13 mouse cellular contexts compared by ENCODE assay signal in genomic region chr9:103326449-103326848, GRCm38 (mm10). TPM values are rescaled to one million over a fixed set of nuclear protein-coding genes. Genes with fewer than 3 reads are reported as not detected.
A peak's percentile ranks its signal among the peaks of the same experiment; 100 is the strongest.
DNase-seq lines count a peak whose midpoint lies in the region; ATAC-seq and TF ChIP-seq lines count a peak whose summit lies in the region.
"Had no signal": no experiment of that assay in that cellular context is flagged by ENCODE, and none has a peak within 500 bp of the region (broad histone marks: within the 10 kb centered on the region; RNA-seq: fewer than 3 reads in every experiment).

No protein-coding gene starts in this region.

- H3K4me3 ChIP-seq in heart, embryonic 16.5 days (ENCODE audit: low read length) = no peak overlapping the region
- no peak overlapping the region for H3K4me3 ChIP-seq in MEL (ENCODE audit: control insufficient read depth in 1 of 2, insufficient read depth in 1 of 2, low read depth in 2 of 2, low read length in 2 of 2)
- peak overlapping the region in 1 of 2 experiments; percentile 3; a peak in 1 of 4 replicates for H3K4me3 ChIP-seq in liver, embryonic 14.5 days (ENCODE audit: insufficient read depth in 1 of 2, low read depth in 2 of 2, low read length in 2 of 2)
- no peak overlapping the region for H3K4me3 ChIP-seq in hindbrain, embryonic 11.5 days (ENCODE audit: low read depth, low read length)

- DNase-seq in heart, postnatal 25 days (ENCODE audit: low spot score) = no peak
- peak; percentile 94 for DNase-seq in MEL (ENCODE audit: low read depth, low spot score)
- peak; percentile 84 for DNase-seq in c-Kit-positive CD71-positive TER-119-positive erythroid progenitor cells, embryonic 14.5 days (ENCODE audit: low spot score)
- DNase-seq in liver, embryonic 14.5 days (ENCODE audit: low read depth in 3 of 3, low spot score in 3 of 3) = peak; percentile 73 to 79 (median 77)
- DNase-seq in left cerebral cortex, adult 8-10 months (ENCODE audit: low spot score in 2 of 2) = no peak
- no peak for DNase-seq in adrenal gland, postnatal 10 days
- DNase-seq in hindbrain, embryonic 11.5 days (ENCODE audit: low spot score) = no peak
- DNase-seq: cerebellum, adult 8-10 months; kidney, adult 9 months had no signal

- no peak overlapping the region for H3K9ac ChIP-seq in heart, embryonic 16.5 days (ENCODE audit: low read length)
- no peak overlapping the region for H3K9ac ChIP-seq in MEL (ENCODE audit: control insufficient read depth, low read depth, low read length, poor library complexity, severe bottlenecking)
- H3K9ac ChIP-seq in liver, embryonic 14.5 days (replicated peaks) = peak overlapping the region; percentile 37
- H3K9ac ChIP-seq in hindbrain, embryonic 11.5 days (ENCODE audit: low read depth, low read length) = no peak overlapping the region

- H3K27ac ChIP-seq in heart, embryonic 16.5 days (ENCODE audit: low read length) = peak overlapping the region; percentile 70
- H3K27ac ChIP-seq in MEL (ENCODE audit: control insufficient read depth, low read depth, low read length) = peak overlapping the region; percentile 79
- peak overlapping the region; percentile 80 for H3K27ac ChIP-seq in liver, embryonic 14.5 days
- no peak overlapping the region for H3K27ac ChIP-seq in hindbrain, embryonic 11.5 days (ENCODE audit: low read depth, low read length)

- 0 out of 4 replicates have a peak, but pooled peaks of 1 of the 2 experiments have one; percentile 24 for TF ChIP-seq POLR2A in MEL (IDR thresholded peaks at IDR 0.05; ENCODE audit: control insufficient read depth in 1 of 2, insufficient read depth in 1 of 2, low read depth in 1 of 2, low read length in 2 of 2, poor library complexity in 1 of 2)

- peak; percentile 82 for ATAC-seq in heart, embryonic 16.5 days (replicated peaks; ENCODE audit: extremely low read depth, insufficient read depth, low FRiP score)
- ATAC-seq in liver, embryonic 14.5 days (ENCODE audit: insufficient read depth) = peak; percentile 97
- ATAC-seq in hindbrain, embryonic 11.5 days (ENCODE audit: low FRiP score) = no peak
- ATAC-seq: hindbrain, embryonic 16.5 days had no signal

- peaks cover 8% of the 10 kb centered on the region for H3K79me2 ChIP-seq in MEL (ENCODE audit: control insufficient read depth, insufficient read depth, low read length, poor library complexity)

- H3K4me1 ChIP-seq in heart, embryonic 16.5 days (ENCODE audit: control insufficient read depth, insufficient read depth, low read length) = peaks cover 10% of the 10 kb centered on the region
- H3K4me1 ChIP-seq in MEL (ENCODE audit: control insufficient read depth in 1 of 2, insufficient read depth in 2 of 2, low read length in 2 of 2) = peaks cover 21 to 24% of the 10 kb centered on the region in 2 experiments
- H3K4me1 ChIP-seq in liver, embryonic 14.5 days (replicated peaks; ENCODE audit: control insufficient read depth in 2 of 2, insufficient read depth in 2 of 2, low read length in 1 of 2) = peaks cover 12 to 17% of the 10 kb centered on the region in 2 experiments
- H3K4me1 ChIP-seq in hindbrain, embryonic 11.5 days (replicated peaks; ENCODE audit: control insufficient read depth, insufficient read depth, low read length) = no peaks in the 10 kb centered on the region

- TF ChIP-seq RAD21 in MEL (IDR thresholded peaks at IDR 0.05; ENCODE audit: low read depth, low read length) = no peak

- peak; percentile 94 to 98 for TF ChIP-seq EP300 in MEL (IDR thresholded peaks at IDR 0.05; ENCODE audit: low read depth in 1 of 2, low read length in 2 of 2)
- TF ChIP-seq EP300 in liver, embryonic 14.5 days (IDR thresholded peaks at IDR 0.05; ENCODE audit: low read depth) = peak; percentile 85

- intact Hi-C loops in heart, postnatal 25 days (cut with DNase I) = no loop called here

- H3K9me3 ChIP-seq in heart, embryonic 16.5 days (replicated peaks; ENCODE audit: control insufficient read depth, low read length) = no peaks in the 10 kb centered on the region
- no peaks in the 10 kb centered on the region for H3K9me3 ChIP-seq in MEL (replicated peaks; ENCODE audit: insufficient read depth, low read length)
- no peaks in the 10 kb centered on the region for H3K9me3 ChIP-seq in liver, embryonic 14.5 days (ENCODE audit: control insufficient read depth, low read length)
- H3K9me3 ChIP-seq in hindbrain, embryonic 11.5 days (ENCODE audit: control insufficient read depth, low read length) = no peaks in the 10 kb centered on the region

- H3K4me2 ChIP-seq in heart, embryonic 16.5 days (ENCODE audit: low read depth, low read length) = no peak overlapping the region
- peak overlapping the region; percentile 56 for H3K4me2 ChIP-seq in liver, embryonic 14.5 days (ENCODE audit: low read depth)
- no peak overlapping the region for H3K4me2 ChIP-seq in hindbrain, embryonic 11.5 days (replicated peaks; ENCODE audit: low read depth, low read length)
- H3K4me2 ChIP-seq: midbrain, embryonic 11.5 days had no signal

- H3K36me3 ChIP-seq in heart, embryonic 16.5 days (ENCODE audit: control insufficient read depth, insufficient read depth) = peaks cover 64% of the 10 kb centered on the region
- H3K36me3 ChIP-seq in MEL (ENCODE audit: control insufficient read depth in 1 of 2, insufficient read depth in 2 of 2, low read length in 2 of 2) = peaks cover 39 to 60% of the 10 kb centered on the region in 2 experiments
- peaks cover 90% of the 10 kb centered on the region for H3K36me3 ChIP-seq in liver, embryonic 14.5 days (replicated peaks; ENCODE audit: control insufficient read depth, insufficient read depth, low read depth)
- peaks cover 8% of the 10 kb centered on the region; the same call in 1 of the 2 replicates for H3K36me3 ChIP-seq in hindbrain, embryonic 11.5 days (ENCODE audit: control insufficient read depth, insufficient read depth, low read length)

- no peaks in the 10 kb centered on the region for H3K27me3 ChIP-seq in heart, embryonic 16.5 days (ENCODE audit: control insufficient read depth, insufficient read depth, low read length)
- no peaks in the 10 kb centered on the region for H3K27me3 ChIP-seq in MEL (ENCODE audit: control insufficient read depth in 1 of 2, insufficient read depth in 2 of 2, low read length in 2 of 2)
- H3K27me3 ChIP-seq in liver, embryonic 14.5 days (ENCODE audit: control insufficient read depth, insufficient read depth, low read length) = no peaks in the 10 kb centered on the region
- H3K27me3 ChIP-seq in hindbrain, embryonic 11.5 days (ENCODE audit: control insufficient read depth, insufficient read depth, low read length) = no peaks in the 10 kb centered on the region

- TF ChIP-seq CTCF in MEL (IDR thresholded peaks at IDR 0.05 in 2 of 3, conservative IDR thresholded peaks at IDR 0.05 in 1 of 3; ENCODE audit: control insufficient read depth in 1 of 3, insufficient read depth in 1 of 3, low read depth in 2 of 3, low read length in 3 of 3, poor library complexity in 1 of 3, severe bottlenecking in 1 of 3) = no peak
- TF ChIP-seq CTCF in liver, embryonic 14.5 days (IDR thresholded peaks at IDR 0.05; ENCODE audit: low read depth) = no peak

- 35% methylated on average over 9 of the region's 9 CpGs for WGBS in heart, embryonic 16.5 days
- 29% methylated on average over 9 of the region's 9 CpGs for WGBS in liver, embryonic 14.5 days (ENCODE audit: insufficient replicate concordance)
- 89% methylated on average over 9 of the region's 9 CpGs for WGBS in hindbrain, embryonic 11.5 days

TF ChIP-seq in MEL, 35 proteins besides CTCF, POLR2A, EP300 and RAD21 (continues in another document):
- TF ChIP-seq MAFK (IDR thresholded peaks at IDR 0.05; ENCODE audit: borderline replicate concordance, low read depth, low read length) (no peak), MAZ (IDR thresholded peaks at IDR 0.05; ENCODE audit: low read depth, low read length) (no peak), MEF2A (IDR thresholded peaks at IDR 0.05; ENCODE audit: extremely low read depth, insufficient replicate concordance, low read depth, low read length, poor library complexity, severe bottlenecking) (no peak), RCOR1 (IDR thresholded peaks at IDR 0.05; ENCODE audit: low read depth, low read length) (peak; percentile 81)

RNA-seq across cellular contexts. Expression of gene Topbp1, which starts 21.4 kb away (rescaled TPM):
- polyA plus RNA-seq in heart, embryonic 16.5 days (2015; fragmentation: Nextera tagmentation; extraction: Ambion mirVana) = 36.9 and 37.2 TPM in 2 replicates
- 10 to 100 TPM in 1 of 2 experiments, 1 to 10 TPM in 1; 9.8 to 12.2 TPM for total RNA-seq in heart, postnatal 25 days (2021)
- total RNA-seq in MEL (2012; rRNA removed) = 120 and 127 TPM in 2 replicates
- polyA plus RNA-seq in MEL (2012; ENCODE audit: insufficient read depth in 1 of 2, insufficient read length in 2 of 2, low read depth in 1 of 2, low replicate concordance in 2 of 2, missing spikeins in 1 of 2) = 100 to 1,000 TPM; 216 to 756 TPM
- polyA plus RNA-seq in liver, embryonic 14.5 days (2012; rRNA removed) = 25.9 and 43.3 TPM in 2 replicates
- polyA plus RNA-seq in liver, embryonic 14.5 days (2014; fragmentation: Nextera tagmentation; extraction: Ambion mirVana) = 36.4 and 42.5 TPM in 2 replicates
- 10 to 100 TPM; 17.9 to 20.9 (median 19.4) TPM for total RNA-seq in left cerebral cortex, adult 8-10 months (2022)
- 10 to 100 TPM; 34.2 to 46.8 TPM for total RNA-seq in adrenal gland, postnatal 10 days (2021)
- 70.2 and 75.6 TPM in 2 replicates for polyA plus RNA-seq in hindbrain, embryonic 11.5 days (2014; fragmentation: Nextera tagmentation; extraction: Ambion mirVana)

RNA-seq across cellular contexts. Expression of gene 1300017J02Rik, which starts 21.6 kb away (rescaled TPM):
- 1.0 and 1.7 TPM in 2 replicates for polyA plus RNA-seq in heart, embryonic 16.5 days (2015; fragmentation: Nextera tagmentation; extraction: Ambion mirVana)
- under 1 TPM in 1 of 2 experiments, not detected in 1; 0.14 TPM for total RNA-seq in heart, postnatal 25 days (2021)
- total RNA-seq in MEL (2012; rRNA removed) = 0.07 and 0.62 TPM in 2 replicates
- 1 to 10 TPM in 1 of 2 experiments, not detected in 1; 2.6 TPM for polyA plus RNA-seq in MEL (2012; ENCODE audit: insufficient read depth in 1 of 2, insufficient read length in 2 of 2, low read depth in 1 of 2, low replicate concordance in 2 of 2, missing spikeins in 1 of 2)
- polyA plus RNA-seq in liver, embryonic 14.5 days (2012; rRNA removed) = 32.4 and 42.2 TPM in 2 replicates
- polyA plus RNA-seq in liver, embryonic 14.5 days (2014; fragmentation: Nextera tagmentation; extraction: Ambion mirVana) = 43.0 and 43.4 TPM in 2 replicates
- 1 to 10 TPM in 2 of 4 experiments, not detected in 2; 1.0 to 1.2 TPM for total RNA-seq in left cerebral cortex, adult 8-10 months (2022)
- 10 to 100 TPM; 22.6 to 51.8 TPM for total RNA-seq in adrenal gland, postnatal 10 days (2021)
- 1.5 and 4.5 TPM in 2 replicates for polyA plus RNA-seq in hindbrain, embryonic 11.5 days (2014; fragmentation: Nextera tagmentation; extraction: Ambion mirVana)
- total RNA-seq: granulocyte monocyte progenitor cell, adult 5-6 weeks had no signal

RNA-seq across cellular contexts. Expression of gene Cdv3, which starts 39.2 kb away (rescaled TPM):
- 77.5 and 89.1 TPM in 2 replicates for polyA plus RNA-seq in heart, embryonic 16.5 days (2015; fragmentation: Nextera tagmentation; extraction: Ambion mirVana)
- 100 to 1,000 TPM; 102 to 104 TPM for total RNA-seq in heart, postnatal 25 days (2021)
- 241 and 258 TPM in 2 replicates for total RNA-seq in MEL (2012; rRNA removed)
- polyA plus RNA-seq in MEL (2012; ENCODE audit: insufficient read depth in 1 of 2, insufficient read length in 2 of 2, low read depth in 1 of 2, low replicate concordance in 2 of 2, missing spikeins in 1 of 2) = 100 to 1,000 TPM; 115 to 232 TPM
- 20.8 and 32.0 TPM in 2 replicates for polyA plus RNA-seq in liver, embryonic 14.5 days (2012; rRNA removed)
- polyA plus RNA-seq in liver, embryonic 14.5 days (2014; fragmentation: Nextera tagmentation; extraction: Ambion mirVana) = 41.8 and 42.3 TPM in 2 replicates
- 10 to 100 TPM; 73.2 to 87.3 (median 76.9) TPM for total RNA-seq in left cerebral cortex, adult 8-10 months (2022)
- total RNA-seq in adrenal gland, postnatal 10 days (2021) = 100 to 1,000 TPM; 148 to 171 TPM
- polyA plus RNA-seq in hindbrain, embryonic 11.5 days (2014; fragmentation: Nextera tagmentation; extraction: Ambion mirVana) = 105 and 135 TPM in 2 replicates

Comparison
In these comparisons a context has a peak if more than half of its experiments do, and no peak if none do; other contexts are left out.
1. DNase-seq: peak in MEL (single experiment), c-Kit-positive CD71-positive TER-119-positive erythroid progenitor cells, embryonic 14.5 days (single experiment) and liver, embryonic 14.5 days (3 of 3); none in heart, postnatal 25 days (single experiment), left cerebral cortex, adult 8-10 months (0 of 2), adrenal gland, postnatal 10 days (single experiment) and hindbrain, embryonic 11.5 days (single experiment).
2. RNA of gene 1300017J02Rik, which starts 21.6 kb away (total RNA-seq): 22.6 to 51.8 TPM in adrenal gland, postnatal 10 days; 1.0 to 1.2 TPM in left cerebral cortex, adult 8-10 months, 0.07 to 0.62 TPM in MEL and 0.14 TPM in heart, postnatal 25 days; every median in the first group is over 10 times any median in the second.